Mouse (Mus musculus): ENCODE measurements at regions not wholly inside any gene's neighbourhood (a gene's known extent, or its start where the extent isn't known, plus 50 kb on each side); places are given as distances from the start of the nearest gene placed in this dataset.

GRCm38 (mm10) chr9:5634461-5634953 lies 289.3 kb downstream of the Casp12 start:
- no peak for TF ChIP-seq POLR2A (IDR thresholded peaks at IDR 0.05; ENCODE audit: low read depth, low read length)
- TF ChIP-seq CTCF (IDR thresholded peaks at IDR 0.05; ENCODE audit: extremely low read depth, insufficient read length, insufficient replicate concordance, low read depth, low read length), result no peak
